Mouse (Mus musculus) layer of hippocampus, adult 9-11 months (tissue): ENCODE measurements at regions not wholly inside any gene's neighbourhood (a gene's known extent, or its start where the extent isn't known, plus 50 kb on each side); places are given as distances from the start of the nearest gene placed in this dataset.

ENCODE experiments used
- DNase-seq: peaks from one replicate; pipeline ENCODE4 v3.0.0; 2022

DNA sequence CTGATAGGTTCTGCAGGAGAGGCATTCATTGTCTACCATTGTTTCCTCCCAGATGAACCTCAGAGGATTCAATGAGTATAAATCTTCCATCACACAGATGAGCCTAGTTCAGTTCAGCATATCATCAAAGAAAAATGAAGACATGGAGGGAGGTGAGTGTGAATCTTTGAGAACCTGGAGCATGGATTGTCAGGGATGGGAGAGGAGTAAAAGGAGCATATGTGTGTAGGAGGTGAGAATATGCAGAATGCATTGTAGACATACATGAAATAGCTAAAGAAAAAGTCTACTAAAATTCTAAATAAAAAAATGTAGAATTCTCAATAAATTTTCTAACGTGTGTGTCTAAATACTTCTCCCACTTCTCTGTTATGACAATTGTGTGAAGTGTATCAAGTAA is 284.8 kb upstream of the Kif2b start:
- no peak for DNase-seq

DNA sequence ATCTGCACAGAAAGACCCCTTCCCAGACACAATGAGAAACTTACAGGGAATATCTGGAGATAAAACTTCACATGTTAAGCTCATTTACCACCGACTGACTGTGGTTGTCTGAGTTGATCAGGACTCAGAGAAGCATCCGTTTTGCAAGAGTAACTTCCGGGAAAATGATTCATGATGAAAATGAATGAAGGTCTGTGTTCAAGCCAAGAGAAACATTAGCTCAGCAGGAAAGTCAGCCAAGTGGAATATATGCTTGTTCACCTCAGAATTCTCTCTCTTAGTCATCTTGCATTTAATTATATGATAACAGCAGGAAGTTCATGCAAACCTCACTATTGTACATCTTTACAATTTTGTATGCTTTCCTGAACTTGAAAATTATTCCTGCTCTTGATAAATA is 279.1 kb upstream of the Kif2b start:
- no peak for DNase-seq

DNA sequence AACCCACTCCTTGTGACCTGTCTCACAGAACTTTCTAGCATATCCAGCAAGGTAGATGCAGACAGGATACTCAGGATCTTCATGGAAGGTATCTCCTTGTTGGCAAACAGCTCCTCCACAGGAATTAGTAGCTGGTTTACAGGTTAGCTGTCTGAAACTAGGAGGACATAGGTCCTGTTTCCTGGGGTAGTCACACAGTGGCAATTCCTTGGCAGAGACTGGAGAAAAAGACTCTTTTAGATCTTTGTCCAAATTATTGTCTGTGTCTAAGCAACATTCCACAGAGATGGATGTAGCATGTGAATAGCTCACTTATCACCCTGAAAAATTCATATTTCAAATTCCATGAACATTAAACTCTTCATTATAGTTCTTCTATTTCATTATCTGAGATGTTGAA is 253.8 kb upstream of the Kif2b start:
- no peak for DNase-seq

DNA sequence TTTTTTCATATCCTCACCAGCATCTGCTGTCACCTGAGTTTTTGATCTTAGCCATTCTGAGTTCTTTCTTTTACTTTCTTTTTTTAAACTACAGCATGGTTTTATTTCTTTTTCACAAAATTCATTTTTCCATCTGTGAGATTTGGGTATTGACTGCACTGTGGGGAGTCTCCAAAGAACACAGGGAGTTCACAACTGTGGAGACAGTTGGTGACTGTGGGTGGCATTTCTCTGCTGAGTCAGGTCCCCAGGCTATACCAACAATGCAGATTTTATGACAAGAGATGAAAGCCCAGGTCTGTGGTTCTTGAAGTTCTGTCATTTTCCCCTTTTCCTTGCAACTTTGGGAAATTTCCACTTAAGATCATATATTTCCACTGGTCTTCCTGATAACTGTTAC is 243.5 kb upstream of the Kif2b start:
- peak; percentile 74 for DNase-seq
